In the genomic region with DNA sequence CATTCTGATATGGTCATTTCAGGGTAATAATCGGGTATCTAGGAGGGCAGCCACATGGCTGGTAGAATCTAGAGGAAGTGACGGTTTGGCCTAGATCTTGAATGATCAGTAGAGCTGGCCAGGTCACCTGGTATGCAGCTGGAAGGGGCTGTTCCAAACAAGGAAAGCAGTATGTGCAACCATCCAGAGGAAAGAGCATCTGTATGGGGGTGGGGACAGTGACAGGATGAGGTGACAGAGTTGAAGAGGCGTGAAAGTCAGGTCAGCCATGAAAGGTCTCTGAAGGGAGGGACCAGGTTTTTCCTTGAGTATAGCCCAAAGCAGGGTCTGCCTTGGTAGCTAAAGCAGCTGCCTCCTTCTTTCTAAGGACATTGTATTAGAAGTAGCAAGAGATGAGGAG, we compare ENCODE assay signal across 19 mouse cellular contexts. TPM values are rescaled to one million over a fixed set of nuclear protein-coding genes. Genes with fewer than 3 reads are reported as not detected.
A peak's percentile ranks its signal among the peaks of the same experiment; 100 is the strongest.
DNase-seq lines count a peak whose midpoint lies in the region; ATAC-seq lines count a peak whose summit lies in the region.
"Had no signal": no experiment of that assay in that cellular context is flagged by ENCODE, and none has a peak within 500 bp of the region (broad histone marks: within the 10 kb centered on the region; RNA-seq: fewer than 3 reads in every experiment).

No protein-coding gene starts in this region.

- no peaks in the 10 kb centered on the region for H3K4me1 ChIP-seq in liver, embryonic 16.5 days (ENCODE audit: control insufficient read depth, low read depth, low read length)
- no peaks in the 10 kb centered on the region for H3K4me1 ChIP-seq in liver, embryonic 12.5 days
- H3K4me1 ChIP-seq: embryonic facial prominence, embryonic 10.5 days; forebrain, embryonic 13.5 days; hindbrain, embryonic 12.5 days had no signal

- no peaks in the 10 kb centered on the region for H3K27me3 ChIP-seq in liver, embryonic 16.5 days (ENCODE audit: control insufficient read depth, insufficient read depth, low read depth, low read length)
- H3K27me3 ChIP-seq in liver, embryonic 12.5 days (replicated peaks) = no peaks in the 10 kb centered on the region
- H3K27me3 ChIP-seq: forebrain, embryonic 13.5 days; heart, embryonic 13.5 days; hindbrain, embryonic 12.5 days had no signal

- 0 out of 2 replicates have a peak, but pooled peaks have one; percentile 19 for ATAC-seq in liver, embryonic 16.5 days (ENCODE audit: low read depth)
- ATAC-seq in liver, embryonic 12.5 days = no peak
- peak; percentile 53 for ATAC-seq in CD4-positive, CD25-positive, alpha-beta regulatory T cell, adult 4 months
- ATAC-seq in inflammation-experienced regulatory T-cells, adult 6 months = peak; percentile 65
- ATAC-seq: forebrain, embryonic 13.5 days; forebrain, postnatal 0 days; hindbrain, embryonic 16.5 days had no signal

- H3K4me3 ChIP-seq in liver, embryonic 16.5 days (ENCODE audit: low read depth, low read length) = no peak overlapping the region
- H3K4me3 ChIP-seq in liver, embryonic 12.5 days = no peak overlapping the region
- H3K4me3 ChIP-seq: embryonic facial prominence, embryonic 10.5 days; forebrain, embryonic 13.5 days; heart, embryonic 13.5 days; hindbrain, embryonic 12.5 days had no signal

- DNase-seq in B cell, adult 2 months = peak; percentile 43 to 52
- DNase-seq in gastrocnemius, postnatal 10 days = no peak
- DNase-seq in ovary, adult 18-20 months (ENCODE audit: low spot score) = no peak
- no peak for DNase-seq in natural killer cell, adult 2 months (ENCODE audit: low spot score in 2 of 2)
- DNase-seq: cerebellum, adult 18-20 months; cerebellum, adult 9-11 months; cerebellum, postnatal 36 days; forebrain, postnatal 0 days; gastrocnemius, postnatal 25 days had no signal

- no peaks in the 10 kb centered on the region for H3K9me3 ChIP-seq in liver, embryonic 16.5 days (replicated peaks; ENCODE audit: control insufficient read depth, low read length)
- no peaks in the 10 kb centered on the region for H3K9me3 ChIP-seq in liver, embryonic 12.5 days (replicated peaks)
- H3K9me3 ChIP-seq: embryonic facial prominence, embryonic 10.5 days; forebrain, embryonic 13.5 days; heart, embryonic 13.5 days; hindbrain, embryonic 12.5 days had no signal

- no peak overlapping the region for H3K4me2 ChIP-seq in liver, embryonic 16.5 days (ENCODE audit: low read depth, low read length)
- no peak overlapping the region for H3K4me2 ChIP-seq in liver, embryonic 12.5 days
- H3K4me2 ChIP-seq: forebrain, embryonic 13.5 days; heart, embryonic 13.5 days; hindbrain, embryonic 12.5 days had no signal

- no peak overlapping the region for H3K27ac ChIP-seq in liver, embryonic 16.5 days (ENCODE audit: low read length)
- no peak overlapping the region for H3K27ac ChIP-seq in liver, embryonic 12.5 days
- H3K27ac ChIP-seq: embryonic facial prominence, embryonic 10.5 days; forebrain, embryonic 13.5 days; hindbrain, embryonic 12.5 days had no signal

- WGBS in liver, embryonic 16.5 days (ENCODE audit: insufficient replicate concordance) = 56% methylated on average over 3 of the region's 3 CpGs
- 75% methylated on average over 3 of the region's 3 CpGs for WGBS in liver, embryonic 12.5 days (ENCODE audit: insufficient replicate concordance)

- H3K9ac ChIP-seq in liver, embryonic 16.5 days (ENCODE audit: low read depth, low read length) = no peak overlapping the region
- no peak overlapping the region for H3K9ac ChIP-seq in liver, embryonic 12.5 days
- H3K9ac ChIP-seq: forebrain, embryonic 13.5 days; forebrain, postnatal 0 days; heart, embryonic 13.5 days; hindbrain, embryonic 12.5 days had no signal

- H3K36me3 ChIP-seq in liver, embryonic 16.5 days (ENCODE audit: control insufficient read depth, insufficient read depth) = no peaks in the 10 kb centered on the region
- no peaks in the 10 kb centered on the region for H3K36me3 ChIP-seq in liver, embryonic 12.5 days
- H3K36me3 ChIP-seq: embryonic facial prominence, embryonic 10.5 days; G1E; heart, embryonic 13.5 days; hindbrain, embryonic 12.5 days had no signal

RNA-seq across cellular contexts. Expression of a gene that starts 22.6 kb away (rescaled TPM):
- polyA plus RNA-seq in liver, embryonic 16.5 days (2015; fragmentation: Nextera tagmentation; extraction: Ambion mirVana) = 7.4 and 10.1 TPM in 2 replicates
- 1.0 and 1.1 TPM in 2 replicates for polyA plus RNA-seq in liver, embryonic 12.5 days (2016; fragmentation: Nextera tagmentation; extraction: Ambion mirVana)
- 10 to 100 TPM; 63.1 to 79.2 TPM for polyA plus RNA-seq in CD4-positive, CD25-positive, alpha-beta regulatory T cell, adult 4 months (2017; shearing (Covaris generic))
- polyA plus RNA-seq in inflammation-experienced regulatory T-cells, adult 6 months (2017; shearing (Covaris generic)) = 10 to 100 TPM; 53.0 to 73.2 (median 58.3) TPM
- 100 to 1,000 TPM; 114 to 115 TPM for total RNA-seq in gastrocnemius, postnatal 10 days (2021)
- polyA plus RNA-seq: G1E had no signal

Comparison
In these comparisons a context has a peak if more than half of its experiments do, and no peak if none do; other contexts are left out.
1. DNase-seq: peak in B cell, adult 2 months (2 of 2); none in gastrocnemius, postnatal 10 days (single experiment), ovary, adult 18-20 months (single experiment) and natural killer cell, adult 2 months (0 of 2).